Mouse (Mus musculus) MEL-GATA-1-ER (cell line): ENCODE measurements around the gene Gm11567.
"Not testable (repeated sequence)": the region's sequence is repeated elsewhere in the genome, so short reads cannot be mapped to it uniquely, and the experiment has no call there.

Experiments
- DNase-seq: peaks from one replicate; pipeline ENCODE4 v3.0.0-alpha.2; 2012; ENCODE audit warnings: low read depth; ENCODE audit errors: extremely low read depth

Gm11567 gene

DNA sequence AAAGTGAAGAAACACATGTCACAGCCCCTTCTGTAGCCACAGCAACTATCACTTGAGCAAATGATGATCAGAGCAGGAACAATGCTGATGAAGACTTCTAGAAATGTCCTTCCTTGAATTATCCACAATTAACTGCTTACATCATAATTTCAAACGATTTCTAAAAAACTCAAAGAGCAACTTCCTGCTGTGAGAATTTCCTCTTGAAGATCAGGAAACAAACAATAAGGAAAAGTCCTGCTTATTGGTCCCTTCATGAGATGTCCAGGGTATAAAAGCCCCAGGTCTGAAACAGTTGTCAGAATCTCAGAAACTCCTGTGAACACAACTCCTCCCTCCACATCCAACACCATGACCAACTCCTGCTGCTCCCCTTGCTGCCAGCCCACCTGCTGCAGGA is at the start of gene Gm11567:
Gene Gm11567, plus strand, starts transcription at position 301 of the 400 bp plus-strand sequence.
- not testable (repeated sequence) for DNase-seq

DNA sequence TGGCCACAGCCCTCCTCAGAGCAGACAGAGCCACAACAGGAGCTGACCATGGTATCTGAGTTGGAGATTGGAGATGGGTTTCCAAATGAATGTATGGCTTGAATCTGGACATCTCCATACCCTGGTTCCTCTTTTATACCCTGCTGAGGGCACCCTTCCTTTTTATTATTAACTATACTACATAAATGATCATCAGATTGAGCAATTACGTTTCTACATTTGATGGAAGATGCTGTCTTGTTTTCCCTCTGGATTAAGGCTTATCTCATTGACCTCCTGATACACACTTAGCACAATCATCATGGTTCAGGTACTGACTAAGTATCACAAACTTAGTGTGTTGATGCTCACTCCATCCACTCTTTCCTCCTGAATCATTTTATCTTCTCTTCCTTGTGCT is 41.0 kb upstream of the Gm11567 start, which contains the start of gene 2300003K06Rik:
Gene 2300003K06Rik, minus strand, starts transcription at position 101 of the 400 bp plus-strand sequence.
- DNase-seq: no peak

DNA sequence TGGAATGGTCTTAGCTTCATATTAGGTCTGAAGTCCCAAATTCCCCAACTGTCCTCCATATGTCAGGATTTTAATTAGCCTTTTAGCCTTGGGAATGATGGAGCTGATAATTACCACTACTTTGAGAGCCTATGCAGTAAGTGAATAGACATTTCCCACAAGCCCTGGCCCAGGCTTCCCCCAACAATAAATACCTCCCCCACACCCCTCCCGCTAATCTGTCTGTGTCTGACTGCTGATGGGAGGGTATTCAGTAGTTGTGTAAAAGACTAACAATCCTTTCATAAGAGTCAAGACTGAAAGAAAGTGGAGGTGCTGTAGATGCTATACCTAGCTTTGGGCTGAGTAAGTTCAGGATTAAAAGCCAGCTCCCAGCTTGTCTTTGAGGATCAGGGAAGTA is 36.8 kb upstream of the Gm11567 start:
- no peak for DNase-seq

DNA sequence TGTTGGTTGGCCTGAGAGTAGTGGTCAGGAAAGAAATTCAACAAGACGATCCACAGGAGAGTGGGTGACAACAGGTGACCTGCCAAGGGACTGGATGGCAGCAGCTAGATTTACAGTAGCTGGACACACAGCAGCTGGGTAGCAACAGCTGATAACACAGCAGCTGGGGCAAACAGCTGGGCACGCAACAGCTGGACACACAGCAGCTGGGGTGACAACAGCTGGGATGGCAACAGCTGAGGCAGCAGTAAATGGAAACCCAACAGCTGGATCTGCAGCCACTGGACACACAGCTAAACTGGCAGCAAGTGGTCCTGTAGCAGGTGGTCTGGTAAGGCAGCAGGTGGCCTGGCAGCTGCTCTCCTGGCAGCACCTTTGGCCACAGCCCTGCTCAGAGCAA is 32.2 kb upstream of the Gm11567 start:
- no peak for DNase-seq

DNA sequence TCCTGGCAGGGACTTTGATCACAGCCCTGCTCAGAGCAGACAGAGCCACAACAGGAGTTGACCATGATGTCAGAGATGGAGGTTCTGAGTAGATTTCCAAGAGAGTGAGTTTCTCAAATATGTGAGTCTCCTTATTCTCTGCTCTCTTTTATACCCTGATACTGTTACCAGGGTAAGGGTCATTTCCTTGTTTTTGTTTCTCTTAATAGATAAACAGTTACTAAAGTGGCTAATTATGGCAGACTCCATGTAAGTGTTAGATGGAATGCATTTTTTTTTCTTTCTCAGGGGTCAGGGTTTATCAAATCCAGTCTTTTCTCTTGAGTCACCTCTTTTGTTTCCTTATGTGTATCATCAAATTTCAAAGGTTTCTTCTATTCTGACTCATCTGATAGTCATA is 27.5 kb upstream of the Gm11567 start, which contains the start of gene Krtap4-16:
Gene Krtap4-16, minus strand, starts transcription at position 101 of the 400 bp plus-strand sequence.
- DNase-seq: no peak

DNA sequence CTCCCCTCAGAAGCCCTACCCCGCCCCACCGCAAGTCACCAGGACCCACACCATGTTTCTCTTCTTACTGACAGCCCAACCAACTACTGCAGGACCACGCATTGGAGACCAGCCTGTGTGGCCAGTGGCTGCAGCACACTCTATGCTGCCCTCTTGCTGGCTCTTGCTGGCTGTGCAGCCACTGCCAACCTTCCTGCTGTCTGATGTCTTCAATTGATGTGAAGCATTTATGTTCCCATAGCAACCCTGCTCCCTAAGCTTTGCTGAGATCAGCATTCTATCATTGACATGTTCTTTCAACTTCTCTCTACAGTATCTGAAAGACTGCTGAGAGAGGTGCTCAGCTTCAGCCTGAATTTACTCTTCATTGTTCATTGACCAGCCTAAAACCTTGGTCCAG is 24.9 kb upstream of the Gm11567 start:
- no peak for DNase-seq

DNA sequence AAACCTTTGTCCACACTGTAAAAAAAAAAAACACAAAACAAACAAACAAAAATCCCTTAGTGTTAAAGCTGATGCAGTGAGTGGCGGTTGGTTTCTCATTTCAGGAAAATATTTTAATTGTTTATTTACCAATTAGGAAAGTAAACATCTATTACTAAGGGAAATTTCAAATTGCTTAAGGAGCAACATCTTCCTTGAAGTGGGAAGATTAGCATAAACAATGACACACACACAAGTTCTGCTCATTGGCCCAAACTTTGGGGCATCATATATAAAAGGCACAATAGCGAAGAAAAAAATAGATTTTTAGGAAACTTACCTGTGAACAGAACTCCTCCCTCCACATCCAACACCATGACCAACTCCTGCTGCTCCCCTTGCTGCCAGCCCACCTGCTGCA is 21.4 kb upstream of the Gm11567 start, which contains the start of gene Gm11568:
Gene Gm11568, plus strand, starts transcription at position 301 of the 400 bp plus-strand sequence.
- DNase-seq: no peak

DNA sequence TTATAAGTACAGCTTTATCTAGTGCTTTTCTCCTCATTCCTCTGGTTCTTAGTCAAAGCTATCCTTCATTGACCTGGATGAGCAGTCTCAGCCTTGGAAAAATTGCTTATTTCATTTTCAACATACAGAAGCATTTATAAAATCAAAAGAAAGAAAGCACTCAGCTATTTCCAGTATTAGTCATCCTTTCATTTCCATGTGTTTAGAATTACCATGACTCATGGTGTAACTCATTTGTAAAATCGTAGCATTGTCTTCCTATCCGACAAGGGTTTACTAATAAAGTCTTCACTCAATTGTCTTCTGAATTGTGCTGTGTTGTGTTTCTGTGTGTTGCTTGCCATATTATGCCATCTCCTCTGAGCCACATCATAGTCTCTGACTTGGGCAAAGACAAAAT is 20.2 kb upstream of the Gm11567 start:
- DNase-seq: no peak

DNA sequence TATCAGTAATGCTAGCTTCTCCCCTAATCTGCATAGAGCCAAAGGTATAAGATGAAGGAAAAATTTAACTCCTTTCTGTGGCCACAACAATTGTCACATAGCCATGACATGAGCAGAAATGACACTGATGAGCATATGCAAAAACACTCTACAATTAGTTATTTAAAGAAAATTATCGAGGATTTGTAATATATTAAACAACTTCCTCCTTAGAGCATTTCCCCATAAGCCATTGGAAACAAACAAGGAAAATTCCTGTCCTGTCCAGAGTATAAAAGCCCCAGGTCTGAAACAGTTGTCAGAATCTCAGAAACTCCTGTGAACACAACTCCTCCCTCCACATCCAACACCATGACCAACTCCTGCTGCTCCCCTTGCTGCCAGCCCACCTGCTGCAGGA is 14.8 kb upstream of the Gm11567 start, which contains the start of gene Gm11559:
Gene Gm11559, plus strand, starts transcription at position 301 of the 400 bp plus-strand sequence.
- DNase-seq: not testable (repeated sequence)

DNA sequence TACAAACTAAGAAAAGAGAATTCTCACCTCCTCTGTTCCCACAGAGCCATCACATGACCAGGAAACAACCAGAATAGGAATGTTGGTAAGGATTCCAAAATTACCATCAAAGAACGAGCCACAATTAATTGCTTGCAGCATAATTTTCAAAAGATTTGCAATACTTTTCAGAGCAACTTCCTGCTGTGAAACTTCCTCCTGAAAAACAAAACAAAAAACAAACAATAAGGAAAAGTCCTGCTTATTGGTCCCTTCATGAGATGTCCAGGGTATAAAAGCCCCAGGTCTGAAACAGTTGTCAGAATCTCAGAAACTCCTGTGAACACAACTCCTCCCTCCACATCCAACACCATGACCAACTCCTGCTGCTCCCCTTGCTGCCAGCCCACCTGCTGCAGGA is 5.9 kb upstream of the Gm11567 start, which contains the start of gene Krtap9-1:
Gene Krtap9-1, plus strand, starts transcription at position 301 of the 400 bp plus-strand sequence.
- not testable (repeated sequence) for DNase-seq

DNA sequence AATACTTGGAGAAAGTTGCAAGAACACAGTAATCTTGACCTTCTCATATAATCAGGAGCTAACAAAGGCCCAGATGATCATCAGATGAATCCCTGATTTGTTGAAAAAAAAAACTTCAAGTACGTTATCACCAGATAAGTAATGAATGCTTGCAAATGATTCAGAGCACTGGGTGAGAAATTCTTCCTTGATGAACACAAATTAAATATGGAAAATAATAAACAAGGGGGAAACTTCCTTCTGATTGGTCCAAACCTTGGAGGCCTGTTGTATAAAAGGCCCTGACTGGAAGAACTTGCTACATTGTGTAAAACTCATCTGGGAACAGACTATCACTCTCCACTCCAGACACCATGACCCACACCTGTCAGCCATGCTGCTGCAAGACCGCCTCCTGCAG is 28.6 kb downstream of the Gm11567 start, which contains the start of gene Krtap31-1:
Gene Krtap31-1, plus strand, starts transcription at position 301 of the 400 bp plus-strand sequence.
- no peak for DNase-seq

DNA sequence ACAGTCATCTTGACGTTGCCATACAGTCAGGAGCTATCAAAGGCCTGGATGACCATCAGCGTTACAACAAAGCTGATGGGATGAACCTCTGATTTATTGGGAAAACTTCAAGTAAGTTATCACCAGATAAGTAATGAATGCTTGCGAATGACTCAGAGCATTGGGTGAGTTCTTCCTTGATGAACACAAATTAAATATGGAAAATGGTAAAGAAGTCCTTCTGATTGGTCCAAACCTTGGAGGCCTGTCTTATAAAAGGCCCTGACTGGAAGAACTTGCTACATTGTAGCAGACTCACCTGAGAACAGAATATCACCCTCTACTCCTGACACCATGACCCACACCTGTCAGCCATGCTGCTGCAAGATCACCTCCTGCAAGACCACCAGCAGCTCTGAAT is 35.5 kb downstream of the Gm11567 start, which contains the start of gene Gm11565:
Gene Gm11565, plus strand, starts transcription at position 301 of the 400 bp plus-strand sequence.
- no peak for DNase-seq
